Comparison of ENCODE assay signal across 8 mouse cellular contexts in the genomic region with DNA sequence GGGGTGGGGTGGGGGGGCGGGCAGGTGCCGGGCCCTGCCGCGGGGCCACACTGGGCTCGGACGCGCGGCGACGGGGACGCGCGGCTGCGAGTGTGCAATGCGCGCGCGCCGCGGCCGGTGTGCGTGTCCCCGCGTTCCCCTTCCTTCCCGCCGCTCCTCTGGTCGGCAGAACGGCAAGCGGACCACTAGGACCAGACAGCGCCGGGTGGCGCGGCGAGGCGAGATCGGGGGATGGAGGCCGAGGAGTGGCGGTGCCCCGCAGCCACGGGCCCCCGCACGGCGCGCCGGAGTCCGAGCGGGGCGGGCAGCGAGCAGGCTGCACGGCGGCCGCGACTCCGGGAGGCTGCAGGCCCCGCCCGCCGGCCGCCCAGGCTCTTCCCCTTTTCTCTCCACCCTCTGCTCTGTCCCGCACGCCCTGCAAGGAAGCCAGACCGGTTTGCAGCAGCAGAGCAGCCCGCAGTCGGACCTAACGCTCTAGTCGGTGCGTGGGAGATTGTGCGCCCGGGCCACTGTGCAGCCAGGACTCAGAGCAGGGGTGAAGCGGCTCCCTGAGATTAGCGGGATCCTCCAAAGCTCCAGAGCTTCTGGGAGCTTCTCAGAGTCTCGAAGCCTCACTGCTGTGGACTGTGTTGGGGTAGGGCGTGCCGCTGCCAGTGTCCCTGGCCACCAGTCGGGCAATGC. TPM values are rescaled to one million over a fixed set of nuclear protein-coding genes. Genes with fewer than 3 reads are reported as not detected.
A peak's percentile ranks its signal among the peaks of the same experiment; 100 is the strongest.
DNase-seq lines count a peak whose midpoint lies in the region; ATAC-seq and TF ChIP-seq lines count a peak whose summit lies in the region.

No protein-coding gene starts in this region.

- peak overlapping the region; percentile 97 for H3K4me2 ChIP-seq in heart, embryonic 12.5 days
- H3K4me2 ChIP-seq in kidney, embryonic 16.5 days (replicated peaks; ENCODE audit: low read depth, low read length), result peak overlapping the region; percentile 95
- peak overlapping the region; percentile 94 for H3K4me2 ChIP-seq in liver, embryonic 12.5 days

- no peak for TF ChIP-seq CTCF in embryonic fibroblast, embryonic 13.5 days (IDR thresholded peaks at IDR 0.05; ENCODE audit: borderline replicate concordance, insufficient read depth, low read length)

- TF ChIP-seq POLR2A in embryonic fibroblast, embryonic 13.5 days (IDR thresholded peaks at IDR 0.05; ENCODE audit: low read depth, low read length), result no peak

- no peaks in the 10 kb centered on the region for H3K27me3 ChIP-seq in heart, embryonic 12.5 days (replicated peaks)
- peaks cover 2% of the 10 kb centered on the region; the same call in 1 of the 2 replicates for H3K27me3 ChIP-seq in kidney, embryonic 16.5 days (ENCODE audit: insufficient read depth, low read length)
- H3K27me3 ChIP-seq in liver, embryonic 12.5 days (replicated peaks), result peaks cover 26% of the 10 kb centered on the region
- H3K27me3 ChIP-seq in splenic B cell, adult 2 months (ENCODE audit: control insufficient read depth, insufficient read depth, low read length, poor library complexity, severe bottlenecking), result no peaks in the 10 kb centered on the region

- peaks cover 6% of the 10 kb centered on the region; the same call in 1 of the 2 replicates for H3K9me3 ChIP-seq in heart, embryonic 12.5 days (replicated peaks)
- H3K9me3 ChIP-seq in kidney, embryonic 16.5 days (ENCODE audit: low read length), result no peaks in the 10 kb centered on the region
- H3K9me3 ChIP-seq in liver, embryonic 12.5 days (replicated peaks), result no peaks in the 10 kb centered on the region

- DNase-seq in layer of hippocampus, adult 11-12 months (ENCODE audit: low spot score), result peak; percentile 55
- no peak for DNase-seq in layer of hippocampus, adult 9-10 months (ENCODE audit: low spot score)
- DNase-seq in naive thymus-derived CD4-positive, alpha-beta T cell, adult 2 months (ENCODE audit: low read depth), result peak; percentile 41
- DNase-seq in splenic B cell, adult 2 months (ENCODE audit: low read depth, low spot score), result peak; percentile 71

- peaks cover 3% of the 10 kb centered on the region; the same call in 1 of the 2 replicates for H3K4me1 ChIP-seq in embryonic fibroblast, embryonic 13.5 days (ENCODE audit: control insufficient read depth, insufficient read depth, low read length)
- peaks cover 46% of the 10 kb centered on the region for H3K4me1 ChIP-seq in heart, embryonic 12.5 days (replicated peaks)
- H3K4me1 ChIP-seq in kidney, embryonic 16.5 days (ENCODE audit: insufficient read depth, low read length), result peaks cover 32% of the 10 kb centered on the region
- peaks cover 46% of the 10 kb centered on the region for H3K4me1 ChIP-seq in liver, embryonic 12.5 days

- H3K4me3 ChIP-seq in embryonic fibroblast, embryonic 13.5 days (ENCODE audit: insufficient read depth, low read length), result peak overlapping the region; percentile 55
- H3K4me3 ChIP-seq in heart, embryonic 12.5 days, result peak overlapping the region; percentile 83
- peak overlapping the region; percentile 85 for H3K4me3 ChIP-seq in kidney, embryonic 16.5 days (ENCODE audit: low read length)
- H3K4me3 ChIP-seq in liver, embryonic 12.5 days, result peak overlapping the region; percentile 82

- H3K9ac ChIP-seq in heart, embryonic 12.5 days, result peak overlapping the region; percentile 87
- H3K9ac ChIP-seq in kidney, embryonic 16.5 days (replicated peaks; ENCODE audit: low read length), result peak overlapping the region; percentile 85
- peak overlapping the region; percentile 92 for H3K9ac ChIP-seq in liver, embryonic 12.5 days

- under 1% methylated on average over 67 of the region's 74 CpGs for WGBS in heart, embryonic 12.5 days
- under 1% methylated on average over 46 of the region's 74 CpGs for WGBS in kidney, embryonic 16.5 days
- WGBS in liver, embryonic 12.5 days (ENCODE audit: insufficient replicate concordance), result 1% methylated on average over 69 of the region's 74 CpGs

- H3K36me3 ChIP-seq in heart, embryonic 12.5 days, result no peaks in the 10 kb centered on the region
- no peaks in the 10 kb centered on the region for H3K36me3 ChIP-seq in kidney, embryonic 16.5 days (ENCODE audit: insufficient read depth, low read length)
- H3K36me3 ChIP-seq in liver, embryonic 12.5 days, result no peaks in the 10 kb centered on the region
- H3K36me3 ChIP-seq in splenic B cell, adult 2 months (ENCODE audit: control insufficient read depth, insufficient read depth, low read length, poor library complexity, severe bottlenecking), result no peaks in the 10 kb centered on the region; the same call in 1 of the 2 replicates

- peak; percentile 92 for ATAC-seq in heart, embryonic 12.5 days (ENCODE audit: insufficient number of reproducible peaks, low FRiP score)
- peak; percentile 93 for ATAC-seq in kidney, embryonic 16.5 days (ENCODE audit: low FRiP score, low TSS enrichment)
- ATAC-seq in liver, embryonic 12.5 days, result peak; percentile 92

- H3K27ac ChIP-seq in embryonic fibroblast, embryonic 13.5 days (ENCODE audit: insufficient read depth, low read length), result no peak overlapping the region
- H3K27ac ChIP-seq in heart, embryonic 12.5 days (ENCODE audit: poor library complexity, severe bottlenecking), result peak overlapping the region; percentile 89
- H3K27ac ChIP-seq in kidney, embryonic 16.5 days (ENCODE audit: low read length), result peak overlapping the region; percentile 46; the same call in 1 of the 2 replicates
- peak overlapping the region; percentile 93 for H3K27ac ChIP-seq in liver, embryonic 12.5 days

RNA-seq across cellular contexts. Expression of a gene that starts 0.4 kb away (rescaled TPM):
- not detected in 2 replicates for polyA plus RNA-seq in embryonic fibroblast, embryonic 13.5 days (2011; ENCODE audit: insufficient read length, low read depth, missing spikeins)
- 8.6 and 9.4 TPM in 2 replicates for polyA plus RNA-seq in heart, embryonic 12.5 days (2016; fragmentation: Nextera tagmentation; extraction: Ambion mirVana)
- polyA plus RNA-seq in kidney, embryonic 16.5 days (2015; fragmentation: Nextera tagmentation; extraction: Ambion mirVana), result 2.1 and 2.2 TPM in 2 replicates
- polyA plus RNA-seq in liver, embryonic 12.5 days (2016; fragmentation: Nextera tagmentation; extraction: Ambion mirVana), result 9.1 and 9.5 TPM in 2 replicates
